Mouse (Mus musculus) midbrain, embryonic 11.5 days (tissue): ENCODE measurements around the gene Tbc1d16. TPM values are rescaled to one million over a fixed set of nuclear protein-coding genes. Genes with fewer than 3 reads are reported as not detected.
A peak's percentile ranks its signal among the peaks of the same experiment; 100 is the strongest.

ENCODE experiments used
- ATAC-seq: fragments of 200-750 bp; cut with Nextera tagmentation; 2 replicates; pipeline ENCODE4 v1.8.0; 2017; ENCODE audit warnings: moderate TSS enrichment, moderate library complexity; ENCODE audit not compliant: low FRiP score
- DNase-seq: peaks from one replicate; pipeline ENCODE4 v3.0.0; 2015; ENCODE audit warnings: low spot score; ENCODE audit errors: missing footprints
- H3K27ac ChIP-seq: fragments of 300-500 bp; sonication (generic); 2 replicates; pipeline ENCODE4 v1.5.1; 2014; ENCODE audit warnings: low read depth, low read length
- H3K27me3 ChIP-seq: fragments of 300-500 bp; sonication (generic); 2 replicates; pipeline ENCODE4 v1.6.1; 2014; ENCODE audit warnings: mild to moderate bottlenecking, low read length, moderate library complexity, mixed read lengths; ENCODE audit not compliant: control insufficient read depth, insufficient read depth
- H3K36me3 ChIP-seq: fragments of 300-500 bp; sonication (generic); 2 replicates; pipeline ENCODE4 v1.6.1; 2014; ENCODE audit warnings: mild to moderate bottlenecking, low read length, moderate library complexity, mixed read lengths; ENCODE audit not compliant: control insufficient read depth, insufficient read depth
- H3K4me1 ChIP-seq: fragments of 300-500 bp; sonication (generic); 2 replicates; pipeline ENCODE4 v1.6.1; 2014; ENCODE audit warnings: low read length; ENCODE audit not compliant: control insufficient read depth, insufficient read depth
- H3K4me2 ChIP-seq: fragments of 300-500 bp; sonication (generic); 2 replicates; pipeline ENCODE4 v1.6.1; 2014; ENCODE audit warnings: mild to moderate bottlenecking, moderate library complexity
- H3K4me3 ChIP-seq: fragments of 300-500 bp; sonication (generic); 2 replicates; pipeline ENCODE4 v1.5.1; 2014; ENCODE audit warnings: low read depth, low read length
- H3K9ac ChIP-seq: fragments of 300-500 bp; sonication (generic); 2 replicates; pipeline ENCODE4 v1.6.1; 2014; ENCODE audit warnings: low read length
- H3K9me3 ChIP-seq: fragments of 300-500 bp; sonication (generic); 2 replicates; pipeline ENCODE4 v1.6.1; 2016; ENCODE audit warnings: low read length; ENCODE audit not compliant: control insufficient read depth
- WGBS: fragments of 180-500 bp; shearing (Covaris S2); extraction: QIAGEN DNeasy Blood & Tissue Kit; methylation state at CpG from one replicate; pipeline ENCODE4 v1.1.7; 2014; 5-methylcytosine and 5-hydroxymethylcytosine counted together
- polyA plus RNA-seq: library from polyadenylated mRNA; unstranded; fragments of >200 nt; fragmentation: Nextera tagmentation; extraction: Ambion mirVana; gene quantifications from 2 replicates; pipeline ENCODE4 v1.2.1, GENCODE M21; 2014

The Tbc1d16 gene
- polyA plus RNA-seq, 1 experiment from 2014 or later: 15.2 TPM

- Histone ChIP-seq H3K36me3 (no peaks in the 10 kb centered on the region), H3K4me1 (peaks cover 8% of the 10 kb centered on the region), H3K27ac (no peak overlapping the region), H3K9ac (no peak overlapping the region), H3K27me3 (peaks cover 6% of the 10 kb centered on the region), H3K4me2 (no peak overlapping the region), H3K9me3 (no peaks in the 10 kb centered on the region; the same call in 1 of the 2 replicates), H3K4me3 (no peak overlapping the region)
- 86% methylated on average over 5 of the region's 5 CpGs for WGBS
- ATAC-seq: no peak
- DNase-seq: no peak
Observed at GRCm38 (mm10) chr11:119133437-119134221, 94.7 kb downstream of the Tbc1d16 start.

GRCm38 (mm10) chr11:119132198-119133035 lies 95.9 kb downstream of the Tbc1d16 start:
- DNase-seq (no peak), ATAC-seq (no peak)
- no peak overlapping the region for H3K4me3 ChIP-seq
- no peak overlapping the region for H3K4me2 ChIP-seq
- no peak overlapping the region for H3K9ac ChIP-seq
- no peak overlapping the region for H3K27ac ChIP-seq
- H3K4me1 ChIP-seq: peaks cover 8% of the 10 kb centered on the region
- H3K27me3 ChIP-seq: peaks cover 6% of the 10 kb centered on the region
- H3K36me3 ChIP-seq: no peaks in the 10 kb centered on the region
- no peaks in the 10 kb centered on the region; the same call in 1 of the 2 replicates for H3K9me3 ChIP-seq
- 79% methylated on average over 14 of the region's 14 CpGs for WGBS

GRCm38 (mm10) chr11:119130081-119130765 lies 98.1 kb downstream of the Tbc1d16 start:
- Histone ChIP-seq H3K27ac (no peak overlapping the region), H3K4me1 (peaks cover 20% of the 10 kb centered on the region), H3K9ac (no peak overlapping the region), H3K4me3 (no peak overlapping the region), H3K27me3 (peaks cover 6% of the 10 kb centered on the region), H3K9me3 (no peaks in the 10 kb centered on the region; the same call in 1 of the 2 replicates), H3K36me3 (no peaks in the 10 kb centered on the region), H3K4me2 (peak overlapping the region; percentile 8; the same call in 1 of the 2 replicates)
- no peak for DNase-seq
- 30% methylated on average over 22 of the region's 24 CpGs for WGBS
- ATAC-seq: peak; percentile 36; the same call in 1 of the 2 replicates

- Histone ChIP-seq H3K4me1 (peaks cover 22% of the 10 kb centered on the region), H3K4me3 (no peak overlapping the region), H3K9ac (peak overlapping the region; percentile 20; the same call in 1 of the 2 replicates), H3K9me3 (no peaks in the 10 kb centered on the region; the same call in 1 of the 2 replicates), H3K4me2 (no peak overlapping the region), H3K36me3 (no peaks in the 10 kb centered on the region), H3K27ac (no peak overlapping the region; the same call in 1 of the 2 replicates), H3K27me3 (peaks cover 6% of the 10 kb centered on the region)
- ATAC-seq (0 out of 2 replicates have a peak, but pooled peaks have one; percentile 6), DNase-seq (no peak)
- 54% methylated on average over 18 of the region's 18 CpGs for whole genome bisulfite sequencing
Observed at GRCm38 (mm10) chr11:119129281-119130058, 98.8 kb downstream of the Tbc1d16 start.

GRCm38 (mm10) chr11:119128668-119129280 lies 99.5 kb downstream of the Tbc1d16 start:
- no peak overlapping the region for H3K9ac ChIP-seq
- peaks cover 19% of the 10 kb centered on the region for H3K4me1 ChIP-seq
- 43% methylated on average over 11 of the region's 11 CpGs for WGBS
- H3K27me3 ChIP-seq: peaks cover 6% of the 10 kb centered on the region
- no peaks in the 10 kb centered on the region for H3K36me3 ChIP-seq
- no peaks in the 10 kb centered on the region; the same call in 1 of the 2 replicates for H3K9me3 ChIP-seq
- no peak overlapping the region for H3K4me3 ChIP-seq
- no peak overlapping the region for H3K27ac ChIP-seq
- no peak overlapping the region for H3K4me2 ChIP-seq
- DNase-seq (no peak), ATAC-seq (no peak)

GRCm38 (mm10) chr11:119127686-119128473 lies 100.4 kb downstream of the Tbc1d16 start:
- H3K27me3 ChIP-seq: peaks cover 6% of the 10 kb centered on the region
- H3K36me3 ChIP-seq: no peaks in the 10 kb centered on the region
- no peak overlapping the region for H3K27ac ChIP-seq
- no peak overlapping the region for H3K9ac ChIP-seq
- no peak overlapping the region for H3K4me3 ChIP-seq
- peaks cover 19% of the 10 kb centered on the region for H3K4me1 ChIP-seq
- WGBS: 75% methylated on average over 9 of the region's 9 CpGs
- ATAC-seq: no peak
- DNase-seq: no peak
- H3K9me3 ChIP-seq: no peaks in the 10 kb centered on the region; the same call in 1 of the 2 replicates
- no peak overlapping the region for H3K4me2 ChIP-seq

GRCm38 (mm10) chr11:119127147-119127546 lies 101.2 kb downstream of the Tbc1d16 start:
- DNase-seq: peak; percentile 82
- WGBS: 43% methylated on average over 12 of the region's 12 CpGs
- Histone ChIP-seq H3K27me3 (peaks cover 6% of the 10 kb centered on the region), H3K4me3 (no peak overlapping the region), H3K27ac (no peak overlapping the region), H3K36me3 (no peaks in the 10 kb centered on the region), H3K4me1 (peaks cover 19% of the 10 kb centered on the region), H3K9ac (no peak overlapping the region), H3K4me2 (no peak overlapping the region), H3K9me3 (no peaks in the 10 kb centered on the region; the same call in 1 of the 2 replicates)
- no peak for ATAC-seq
